Mouse (Mus musculus) c-Kit-positive CD71-positive TER-119-negative erythroid progenitor cells, embryonic 14.5 days (primary cell): ENCODE results near the gene Fam114a2.
"Not testable (repeated sequence)": the region's sequence is repeated elsewhere in the genome, so short reads cannot be mapped to it uniquely, and the experiment has no call there.

Source experiments
- DNase-seq: peaks from one replicate; pipeline ENCODE4 v3.0.0-alpha.2; 2013; ENCODE audit warnings: low read depth

Fam114a2 gene

DNA sequence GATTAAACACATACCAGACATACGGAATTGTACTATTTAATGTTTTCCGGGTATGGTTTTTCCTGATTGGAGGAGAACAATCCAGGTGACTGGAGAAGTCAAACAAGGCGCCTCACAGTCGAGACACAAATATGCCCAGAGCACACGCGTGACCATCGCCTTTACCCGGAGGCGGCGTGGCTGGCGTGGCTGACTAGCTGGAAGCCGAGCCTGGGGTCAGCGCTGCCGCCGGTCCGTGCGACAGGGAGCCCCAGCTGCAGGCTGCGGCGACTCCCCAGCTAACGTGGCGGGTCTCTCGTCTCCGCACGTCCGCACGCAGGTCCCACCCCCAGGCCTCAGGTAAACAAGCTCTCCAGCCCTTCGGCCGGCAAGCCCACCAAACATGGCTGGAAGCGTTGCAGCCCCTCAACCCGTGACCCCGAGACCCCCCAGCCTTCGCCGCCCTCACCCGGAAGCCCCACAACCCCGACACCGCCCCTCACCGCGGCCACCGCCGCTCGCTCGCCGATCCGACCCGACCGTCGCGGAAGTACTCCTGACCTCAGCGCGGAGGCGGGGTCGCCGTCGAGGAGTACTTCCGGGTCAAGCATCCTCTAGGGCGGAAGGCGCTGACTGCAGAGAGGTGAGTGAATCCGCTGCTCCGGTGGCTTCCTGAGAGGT is at the start of gene Fam114a2, which contains the start of gene Mfap3:
Gene Fam114a2, minus strand, starts transcription at position 527 of the 660 bp plus-strand sequence.
Gene Mfap3, plus strand, starts transcription at position 574 of the 660 bp plus-strand sequence.
- peak; percentile 75 for DNase-seq

DNA sequence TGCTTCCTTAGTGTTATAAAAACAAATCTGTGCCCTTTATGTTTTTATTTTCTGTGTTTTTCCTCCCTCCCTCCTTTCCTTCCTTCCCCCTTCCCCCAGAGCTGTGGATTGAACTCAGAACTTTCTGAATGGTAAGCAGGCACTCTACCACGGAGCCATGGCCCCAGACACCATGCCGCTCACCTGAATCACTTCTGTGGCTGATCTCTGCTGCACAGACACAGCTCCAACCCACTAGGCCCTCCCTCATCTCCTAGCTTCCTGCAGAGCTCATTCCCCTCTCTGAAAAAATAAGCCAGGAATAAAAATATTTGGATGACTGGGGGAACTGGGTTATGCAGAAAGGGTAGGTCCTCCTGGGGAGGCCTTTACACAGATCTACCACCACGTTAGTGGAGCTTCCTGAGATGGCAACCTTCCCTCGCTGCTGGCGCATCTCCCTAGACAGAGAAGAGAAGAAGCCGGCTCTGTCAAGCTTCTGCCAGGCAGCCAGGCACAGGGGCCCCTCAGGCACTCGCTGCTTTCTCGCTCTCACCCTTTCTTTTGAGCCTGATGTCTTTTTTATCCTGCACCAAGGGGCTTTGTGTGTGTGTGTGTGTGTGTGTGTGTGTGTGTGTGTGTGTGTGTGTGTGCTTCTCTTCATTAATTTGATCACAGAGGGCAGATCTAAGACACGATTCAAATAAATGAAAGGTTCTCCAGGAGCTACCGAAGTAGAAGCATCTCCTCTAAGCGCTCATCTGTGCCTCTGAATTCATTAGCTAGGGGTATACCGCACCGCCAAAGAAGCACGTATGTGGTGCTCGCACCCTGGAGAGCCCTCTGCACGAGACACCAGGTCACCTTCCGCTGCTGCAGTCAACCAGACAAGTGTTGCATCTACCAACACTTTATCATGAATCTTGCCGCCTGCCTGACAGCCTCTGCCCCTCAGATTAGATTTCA is 47.9 kb upstream of the Fam114a2 start:
- DNase-seq, result no peak

DNA sequence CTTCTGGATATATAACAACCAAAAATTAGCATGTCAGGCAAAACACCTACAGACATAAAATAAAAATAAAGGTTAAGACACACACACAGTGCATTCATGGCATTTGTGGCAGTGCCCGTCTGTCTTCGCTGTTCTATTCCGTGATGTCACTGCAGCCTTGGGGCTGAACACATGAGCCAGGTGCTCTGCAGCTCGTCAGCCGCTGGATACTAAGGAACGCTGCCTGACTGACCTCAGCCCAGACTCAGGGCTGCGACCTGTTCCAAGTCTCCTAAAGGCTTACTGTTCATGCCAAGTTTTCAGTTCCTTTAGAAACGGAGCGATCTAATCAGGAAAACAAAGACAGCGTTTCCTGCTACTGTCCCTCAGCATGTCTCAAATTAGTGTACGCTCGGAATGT is 46.1 kb upstream of the Fam114a2 start:
- DNase-seq, result no peak

DNA sequence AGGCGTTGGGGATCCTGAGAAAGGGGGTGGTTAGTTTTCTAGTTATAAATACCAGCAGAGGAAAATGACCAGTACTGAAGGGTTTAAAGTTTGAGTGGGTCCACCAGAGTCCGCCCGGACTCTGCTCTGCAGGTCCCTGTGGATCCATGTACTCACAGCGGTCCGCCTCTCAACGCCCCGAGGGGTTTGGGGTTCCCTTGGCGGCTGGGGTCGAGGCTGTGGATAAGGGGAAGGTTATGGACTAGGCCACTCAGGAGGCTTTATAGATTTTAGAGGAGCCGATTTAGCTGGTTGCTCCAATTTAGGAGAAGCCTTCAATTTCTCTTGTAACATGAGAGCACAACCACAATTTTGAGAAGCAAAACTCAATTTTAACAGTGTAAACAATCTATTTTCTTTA is 39.5 kb upstream of the Fam114a2 start:
- not testable (repeated sequence) for DNase-seq

DNA sequence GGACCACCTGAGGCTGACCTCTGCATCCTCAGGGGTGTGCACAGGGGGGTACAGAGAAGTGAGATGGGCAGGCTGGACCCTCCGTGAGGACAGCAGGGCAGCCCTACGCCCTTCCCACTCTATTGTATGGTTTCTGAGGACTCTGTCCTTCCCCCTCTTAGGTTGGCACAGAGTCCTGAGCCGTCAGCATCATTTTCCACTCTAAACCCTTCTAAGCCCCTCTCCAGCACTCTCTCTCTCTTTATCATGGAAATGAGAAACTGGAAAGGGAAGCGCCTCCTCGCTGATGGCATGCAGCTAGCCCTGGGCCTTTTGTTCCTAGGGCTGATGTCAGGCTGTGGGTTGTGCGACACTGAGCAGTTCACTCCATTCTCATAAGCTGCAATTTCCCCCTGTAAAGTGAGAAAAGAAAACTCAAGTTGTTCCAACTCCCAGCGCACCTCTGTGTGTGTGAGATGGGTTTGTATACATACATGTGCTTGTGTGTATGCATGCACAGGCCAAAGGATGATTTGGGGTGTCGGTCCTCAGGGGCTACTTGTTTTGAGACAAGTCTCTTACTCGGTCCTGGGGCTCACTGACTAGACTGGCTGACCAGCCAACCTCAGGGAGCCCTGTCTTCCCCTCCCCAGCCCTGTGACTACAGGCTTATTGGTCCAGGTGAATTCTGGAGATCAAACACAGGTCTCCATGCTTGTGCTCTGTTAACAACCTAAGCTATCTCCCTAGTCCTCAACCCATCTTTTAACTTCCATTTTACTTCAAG is 34.8 kb upstream of the Fam114a2 start:
- no peak for DNase-seq

DNA sequence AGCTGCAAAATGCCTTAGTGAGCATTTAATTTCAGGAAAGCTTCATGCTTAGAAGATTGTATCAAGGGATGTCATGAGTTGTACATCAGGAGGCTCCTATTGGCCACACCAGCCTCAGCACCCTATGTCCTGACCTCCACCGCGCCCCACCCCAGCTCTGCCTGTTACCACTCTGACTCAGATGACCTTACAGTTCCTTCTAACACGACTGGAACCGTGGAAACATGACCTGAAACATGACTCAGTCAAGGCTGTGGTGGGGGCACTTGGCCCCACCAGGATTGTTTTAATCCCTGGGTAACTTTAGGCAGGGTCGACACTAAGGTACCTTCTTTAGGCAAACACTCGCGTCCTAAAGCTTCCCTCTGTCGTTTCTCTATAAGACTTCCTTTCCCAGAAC is 32.6 kb upstream of the Fam114a2 start:
- no peak for DNase-seq

DNA sequence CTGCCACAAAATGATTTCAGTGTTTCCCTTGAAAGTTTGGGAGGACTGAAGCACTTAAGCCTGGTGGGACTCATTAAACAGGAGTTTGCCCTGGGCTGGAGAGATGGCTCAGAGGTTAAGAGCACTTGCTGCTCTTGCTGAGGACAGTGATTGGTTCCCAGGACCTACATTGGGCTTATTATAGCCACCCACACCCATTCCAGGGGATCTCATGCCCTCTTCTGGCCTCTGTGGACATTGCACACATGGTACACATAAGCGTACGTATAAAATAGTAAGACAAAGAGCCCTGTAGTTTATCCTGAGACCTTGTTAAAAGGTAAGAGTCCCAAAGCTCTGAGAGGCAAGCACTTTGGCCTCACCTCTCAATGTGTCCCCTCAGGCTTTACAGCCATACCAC is 31.8 kb upstream of the Fam114a2 start:
- peak; percentile 10 for DNase-seq

DNA sequence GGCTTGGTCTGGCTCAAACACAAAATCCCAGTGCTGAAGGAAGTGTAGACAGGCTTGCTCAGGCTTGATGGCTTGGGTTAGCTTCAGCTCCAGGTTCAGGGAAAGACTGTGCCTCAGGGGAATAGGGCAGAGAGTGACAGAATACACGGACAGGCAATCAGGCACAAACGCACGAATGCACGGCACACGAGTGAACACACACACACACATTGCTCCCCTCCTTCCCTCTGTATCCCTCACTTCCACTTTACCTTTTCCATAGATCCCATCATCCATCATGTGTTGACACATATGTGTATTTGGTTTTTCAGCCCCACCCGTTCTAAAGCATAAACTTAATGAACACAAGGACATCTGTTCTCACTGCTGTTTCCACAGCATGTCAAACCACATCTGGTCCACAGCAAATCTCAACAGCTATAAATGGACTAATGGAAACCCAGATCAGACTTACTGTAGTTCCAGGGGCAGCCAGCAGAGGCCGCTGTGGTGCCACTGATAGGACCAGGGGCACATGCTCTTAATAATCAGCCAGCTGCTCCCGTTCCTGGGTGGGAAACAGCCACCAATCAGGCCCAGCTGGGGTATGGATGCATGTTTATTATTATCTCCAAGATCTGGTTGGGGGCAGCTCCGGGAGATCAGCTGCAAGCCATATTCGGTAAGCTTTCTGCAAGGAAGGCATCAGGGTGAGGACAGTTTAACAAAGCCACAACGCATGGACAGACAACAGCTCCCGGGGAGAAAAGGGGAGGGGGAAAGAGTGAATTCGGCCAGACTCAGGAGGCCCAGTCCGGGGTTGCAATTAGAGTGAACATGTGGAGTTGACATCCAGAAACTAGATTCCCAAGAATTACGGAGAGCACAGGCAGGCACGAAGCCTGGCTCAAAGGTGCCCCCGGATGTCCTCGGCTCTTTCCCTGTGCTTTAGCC is 30.5 kb upstream of the Fam114a2 start:
- peak; percentile 59 for DNase-seq

DNA sequence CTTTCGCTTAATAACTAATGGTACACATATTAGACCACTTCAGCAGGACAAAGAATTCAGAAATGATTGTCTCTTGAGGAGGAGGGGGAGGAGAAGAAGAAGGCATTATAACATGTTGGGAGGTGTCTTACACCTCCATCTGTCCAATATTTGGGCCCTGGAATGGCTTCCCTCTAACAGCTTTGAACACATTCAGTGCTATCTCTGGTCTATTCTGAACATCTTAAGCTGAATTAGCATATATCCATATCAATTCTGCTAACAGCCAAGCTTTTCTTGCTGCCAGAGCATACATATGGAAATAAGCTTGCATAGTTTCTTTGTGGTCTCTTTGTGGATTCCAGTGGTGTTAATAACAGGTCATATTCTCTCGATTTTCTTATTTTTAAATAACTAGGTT is 22.3 kb upstream of the Fam114a2 start:
- no peak for DNase-seq

DNA sequence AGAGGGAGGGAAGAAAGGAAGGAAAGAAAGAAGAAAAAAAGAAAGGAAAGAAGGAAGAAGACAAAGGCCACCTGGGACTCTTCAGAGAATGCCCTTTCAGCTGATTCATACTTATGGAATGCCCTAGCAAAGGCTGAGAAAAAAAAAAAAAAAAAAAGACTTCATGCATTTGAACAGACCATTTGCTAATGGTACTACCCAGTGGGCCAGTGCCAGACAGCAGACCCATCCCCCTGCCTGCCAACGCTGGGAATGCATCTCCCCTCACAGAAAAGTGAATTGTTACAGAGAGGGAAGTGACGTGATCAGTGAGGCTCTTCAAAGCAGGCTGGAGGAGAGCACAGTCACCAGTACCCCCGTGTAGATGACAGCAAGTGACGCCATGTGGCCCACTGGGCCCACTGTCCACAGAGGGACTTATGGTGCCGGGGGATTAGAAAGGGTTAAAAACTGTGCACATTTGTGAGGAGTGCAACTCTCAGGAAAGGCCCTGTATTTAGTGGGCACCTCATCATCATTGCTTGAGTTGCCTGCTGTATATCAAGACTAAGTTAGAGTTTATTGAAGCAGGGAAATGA is 21.5 kb upstream of the Fam114a2 start:
- DNase-seq, result no peak

DNA sequence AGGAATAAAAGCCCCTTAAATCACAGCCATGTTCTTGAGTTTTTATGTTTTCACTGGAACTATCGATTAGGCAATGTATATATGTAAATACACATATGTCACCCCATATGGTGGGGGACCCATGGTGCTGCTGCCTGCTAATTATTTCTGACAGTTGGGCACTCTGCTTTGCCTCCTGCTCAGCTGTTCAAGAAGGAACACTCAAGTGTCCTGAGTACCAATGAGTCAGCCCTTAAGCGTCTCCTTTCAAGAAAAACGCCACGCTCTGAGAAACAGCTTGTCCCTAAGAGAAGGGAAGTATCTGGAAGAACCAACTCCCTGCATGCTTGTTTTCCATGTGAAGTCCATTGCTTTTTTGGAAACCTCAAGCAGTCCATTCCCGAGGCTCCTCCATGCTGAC is 17.5 kb upstream of the Fam114a2 start:
- DNase-seq, result no peak

DNA sequence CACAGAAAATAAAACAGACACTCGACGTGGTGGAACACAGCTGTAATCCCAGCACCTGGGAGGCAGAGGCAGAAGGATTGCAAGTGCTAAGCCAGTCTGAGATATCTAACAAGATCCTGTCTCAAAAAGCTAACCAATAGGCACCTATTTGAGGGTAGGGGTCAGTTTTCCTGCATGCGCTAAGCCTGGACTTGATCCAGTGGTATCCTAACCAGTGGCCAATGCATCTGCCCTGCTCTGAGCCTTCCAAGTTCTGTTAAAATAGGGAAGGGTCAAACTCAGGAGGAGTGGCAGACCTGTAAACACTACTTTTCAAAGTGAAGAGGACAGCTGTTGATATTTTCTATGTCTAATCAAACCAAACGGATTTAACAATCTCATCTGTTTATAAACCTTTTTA is 13.9 kb upstream of the Fam114a2 start:
- no peak for DNase-seq

DNA sequence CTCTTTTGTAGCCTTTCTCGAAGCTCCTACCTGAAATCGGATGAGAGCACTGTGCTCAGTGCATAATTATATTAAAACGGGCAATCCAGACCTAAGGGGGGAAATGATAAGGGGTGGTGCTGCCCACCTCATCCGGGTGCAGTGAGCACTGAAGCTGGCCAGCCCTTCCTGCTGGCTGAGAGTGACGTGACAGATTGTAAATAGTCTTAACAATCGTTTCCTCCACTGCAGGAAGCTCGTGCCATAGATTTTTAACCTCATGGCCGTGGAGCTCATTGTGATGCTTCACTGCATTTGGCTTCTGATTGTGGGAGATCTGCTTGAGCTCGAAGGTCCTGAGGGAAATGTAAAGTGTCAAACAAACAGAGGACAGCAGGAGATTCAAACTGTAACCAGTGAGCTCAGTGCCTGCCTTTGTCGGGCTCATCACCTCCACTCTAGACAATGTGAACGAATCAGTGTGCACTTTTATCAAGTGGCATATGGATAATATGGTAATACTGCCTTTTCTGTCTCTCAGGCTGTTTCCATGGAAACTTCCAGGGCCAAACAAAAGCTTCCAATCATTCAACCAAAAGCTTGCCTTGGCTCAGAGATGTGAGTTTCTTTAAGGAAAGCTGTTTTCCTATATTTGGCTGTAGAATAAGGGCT is 13.0 kb upstream of the Fam114a2 start:
- no peak for DNase-seq

DNA sequence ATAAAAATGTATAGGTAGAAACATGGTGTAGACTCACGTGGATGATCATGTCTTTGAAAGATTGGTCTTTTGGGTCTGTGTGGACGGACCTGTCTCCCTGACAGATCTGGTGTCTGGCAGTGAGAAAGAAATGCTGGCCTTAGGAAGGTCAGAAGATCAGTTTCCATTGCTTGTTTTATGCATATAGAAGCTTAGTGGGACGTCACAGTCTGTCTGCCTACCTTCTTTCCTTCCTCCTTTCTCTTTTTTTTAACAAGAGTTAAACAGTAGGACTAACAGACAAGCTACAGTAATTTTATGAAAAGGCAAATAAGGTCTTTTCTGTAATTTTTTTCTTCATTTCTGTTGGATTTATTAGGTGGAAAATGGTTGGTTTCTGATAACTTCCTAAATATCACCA is 10.7 kb upstream of the Fam114a2 start:
- no peak for DNase-seq

DNA sequence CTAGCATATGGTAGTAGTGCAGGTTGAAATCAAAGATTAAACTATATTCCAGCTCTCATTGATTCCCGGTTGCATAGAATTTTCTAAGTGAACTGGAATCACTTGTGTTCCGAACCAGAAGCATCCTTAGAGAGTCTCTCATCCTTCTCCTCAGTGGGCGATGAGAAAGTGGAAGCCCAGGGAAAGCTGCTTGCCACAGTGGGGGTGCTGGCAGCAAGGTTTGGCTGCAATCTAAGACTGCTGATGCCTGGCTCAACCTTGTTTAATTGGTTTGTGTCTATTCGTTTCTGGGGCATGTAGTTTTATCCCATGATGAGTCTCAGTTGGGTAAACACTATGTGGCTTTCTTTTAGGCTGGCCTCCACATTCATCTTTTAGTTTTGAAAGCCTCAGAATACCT is 9.1 kb upstream of the Fam114a2 start:
- DNase-seq, result no peak

DNA sequence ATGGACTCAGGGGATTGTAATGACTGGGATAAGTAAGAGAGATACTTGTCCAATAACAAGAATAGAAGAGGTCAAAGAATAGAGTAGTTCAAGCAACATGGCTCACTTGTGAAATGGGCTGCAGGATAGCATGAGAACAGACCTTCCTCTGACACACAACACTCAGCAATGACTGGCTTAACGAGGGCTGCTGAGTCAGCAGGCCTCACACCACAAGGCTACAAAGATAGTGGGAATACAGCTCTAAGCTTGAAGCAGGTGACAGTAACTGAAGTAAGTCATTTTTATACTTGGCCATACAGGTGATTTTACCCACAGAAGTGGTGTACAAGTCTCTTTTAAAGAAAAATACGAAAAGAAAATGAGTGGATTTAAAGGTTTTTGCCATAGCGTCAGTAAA is 7.5 kb upstream of the Fam114a2 start:
- no peak for DNase-seq

DNA sequence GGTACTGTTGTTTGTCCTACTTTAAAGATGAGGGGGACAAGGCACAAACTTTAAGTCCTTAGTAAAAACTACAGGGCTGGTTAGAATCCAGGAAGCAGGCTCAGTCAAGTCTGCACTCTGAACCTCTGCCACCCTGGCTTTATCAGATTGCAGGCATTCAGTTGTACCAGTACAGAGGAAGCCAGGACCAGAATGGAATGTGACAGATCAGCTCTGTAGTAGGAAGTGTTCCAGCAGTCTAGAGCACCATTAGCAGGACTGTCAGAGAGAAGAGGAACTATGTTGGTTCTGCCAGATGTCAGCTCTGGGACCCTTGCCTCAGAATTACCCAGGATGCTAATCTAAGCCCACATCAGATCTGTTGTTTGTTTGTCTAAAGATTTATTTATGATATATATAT is 6.2 kb upstream of the Fam114a2 start:
- no peak for DNase-seq

DNA sequence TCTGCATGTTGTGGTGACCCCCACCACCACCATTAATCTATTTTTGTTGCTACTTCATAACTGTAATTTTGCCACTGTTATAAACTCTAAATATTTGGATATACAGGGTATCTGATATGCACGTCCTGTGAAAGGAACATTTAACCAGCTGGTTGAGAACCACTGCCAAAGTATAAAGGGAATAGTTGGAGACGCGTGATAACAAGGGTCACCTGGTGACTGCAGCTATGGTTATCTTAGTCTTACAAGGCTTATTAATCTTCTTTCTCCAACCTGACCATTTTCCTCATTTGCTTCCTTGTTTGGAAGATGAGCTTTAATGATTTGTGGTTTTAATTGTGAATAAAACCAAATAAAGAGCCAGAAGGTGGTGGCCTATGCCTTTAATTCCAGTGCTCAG is 5.0 kb upstream of the Fam114a2 start:
- no peak for DNase-seq

DNA sequence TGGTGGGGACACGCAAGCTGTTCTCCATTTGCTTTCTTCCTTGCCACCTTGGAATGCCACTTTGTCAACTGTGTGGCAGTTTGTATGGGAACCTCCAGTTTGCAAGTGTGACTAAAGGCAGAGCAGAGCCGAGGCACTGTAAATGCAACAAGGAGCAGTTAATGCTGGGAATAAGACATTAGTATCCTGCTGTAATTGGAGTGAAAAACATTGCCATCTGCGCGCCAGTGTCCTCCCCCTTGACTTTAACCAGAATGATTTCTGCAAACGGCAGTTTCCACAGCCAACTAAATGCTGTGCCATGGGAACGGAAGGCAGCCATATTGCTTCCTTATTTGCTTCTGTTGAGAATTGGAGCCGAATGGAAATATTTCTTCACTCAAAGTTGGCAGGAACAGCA is 3.6 kb upstream of the Fam114a2 start:
- no peak for DNase-seq

DNA sequence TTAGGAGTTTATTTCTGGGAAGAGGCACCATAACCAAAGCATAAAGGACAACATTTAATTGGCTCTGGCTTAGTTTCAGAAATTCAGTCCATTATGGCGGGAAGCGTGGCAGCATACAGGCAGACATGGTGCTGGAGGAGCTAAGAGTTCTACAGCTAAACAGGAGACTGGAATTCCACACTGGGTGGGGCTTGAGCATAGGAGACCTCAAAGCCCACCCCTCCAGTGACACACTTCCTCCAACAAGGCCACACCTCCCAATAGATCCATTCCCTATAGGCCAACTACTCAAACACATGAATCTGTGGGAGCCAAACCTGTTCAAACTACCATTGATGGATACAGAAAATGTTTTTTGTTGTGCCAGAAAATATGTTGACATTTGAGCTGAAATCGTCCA is 2.8 kb upstream of the Fam114a2 start:
- no peak for DNase-seq

DNA sequence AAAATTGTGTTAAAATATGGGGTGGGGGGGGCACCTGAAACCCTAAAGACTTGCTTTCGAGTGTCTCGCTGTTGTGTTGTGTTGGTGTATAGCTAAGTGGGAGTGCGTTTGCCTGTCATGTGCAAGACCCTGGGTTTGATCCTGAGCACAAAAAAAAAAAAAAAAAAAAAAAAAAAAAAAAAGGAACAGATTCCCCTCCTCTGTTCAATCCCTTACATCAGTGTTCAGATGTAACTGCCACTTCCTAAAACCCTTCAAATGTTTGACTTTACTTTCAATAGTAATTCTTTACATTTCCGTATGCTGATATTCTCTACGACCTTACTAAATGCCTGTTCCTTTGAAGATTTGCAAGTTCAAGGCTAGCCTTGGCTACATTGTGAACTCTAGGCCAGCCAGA is 887 bp upstream of the Fam114a2 start:
- no peak for DNase-seq
